20 mouse cellular contexts compared by ENCODE assay signal in genomic region chr3:116209214-116209613, GRCm38 (mm10). TPM values are rescaled to one million over a fixed set of nuclear protein-coding genes. Genes with fewer than 3 reads are reported as not detected.
A peak's percentile ranks its signal among the peaks of the same experiment; 100 is the strongest.
DNase-seq lines count a peak whose midpoint lies in the region; ATAC-seq and TF ChIP-seq lines count a peak whose summit lies in the region.
"Had no signal": no experiment of that assay in that cellular context is flagged by ENCODE, and none has a peak within 500 bp of the region (broad histone marks: within the 10 kb centered on the region; RNA-seq: fewer than 3 reads in every experiment).

No protein-coding gene starts in this region.

- H3K4me2 ChIP-seq in hindbrain, postnatal 0 days (ENCODE audit: low read depth, low read length) = no peak overlapping the region
- H3K4me2 ChIP-seq: forebrain, embryonic 15.5 days; heart, embryonic 13.5 days; neural tube, embryonic 13.5 days had no signal

- no peak for ATAC-seq in hindbrain, postnatal 0 days
- ATAC-seq: forebrain, embryonic 15.5 days had no signal

- peak; percentile 55 for TF ChIP-seq CTCF in gastrocnemius, adult 2 months (IDR thresholded peaks at IDR 0.05)
- TF ChIP-seq CTCF in left cerebral cortex, adult 2 months (IDR thresholded peaks at IDR 0.05) = peak; percentile 42
- TF ChIP-seq CTCF in hindbrain, postnatal 0 days (IDR thresholded peaks at IDR 0.05; ENCODE audit: low read depth) = no peak

- H3K4me3 ChIP-seq in gastrocnemius, adult 2 months = no peak overlapping the region
- H3K4me3 ChIP-seq in left cerebral cortex, adult 2 months = no peak overlapping the region
- H3K4me3 ChIP-seq in hindbrain, postnatal 0 days (ENCODE audit: low read length) = no peak overlapping the region
- H3K4me3 ChIP-seq: forebrain, embryonic 15.5 days; heart, embryonic 13.5 days; hindbrain, embryonic 10.5 days; midbrain, embryonic 10.5 days; neural tube, embryonic 13.5 days had no signal

- H3K4me1 ChIP-seq in hindbrain, postnatal 0 days (ENCODE audit: insufficient read depth, low read length) = no peaks in the 10 kb centered on the region
- H3K4me1 ChIP-seq: forebrain, embryonic 15.5 days; hindbrain, embryonic 10.5 days; midbrain, embryonic 10.5 days had no signal

- H3K27me3 ChIP-seq in hindbrain, postnatal 0 days (ENCODE audit: insufficient read depth, low read length) = no peaks in the 10 kb centered on the region
- H3K27me3 ChIP-seq: forebrain, embryonic 15.5 days; heart, embryonic 13.5 days; neural tube, embryonic 13.5 days had no signal

- no peak overlapping the region for H3K27ac ChIP-seq in gastrocnemius, adult 2 months
- H3K27ac ChIP-seq in left cerebral cortex, adult 2 months = no peak overlapping the region
- H3K27ac ChIP-seq in hindbrain, postnatal 0 days = no peak overlapping the region
- H3K27ac ChIP-seq: forebrain, embryonic 15.5 days; heart, embryonic 13.5 days; hindbrain, embryonic 10.5 days; liver, embryonic 14.5 days; midbrain, embryonic 10.5 days; neural tube, embryonic 13.5 days had no signal

- H3K9ac ChIP-seq in hindbrain, postnatal 0 days (replicated peaks; ENCODE audit: low read length) = no peak overlapping the region
- H3K9ac ChIP-seq: forebrain, embryonic 15.5 days; heart, embryonic 13.5 days; liver, embryonic 14.5 days; neural tube, embryonic 13.5 days had no signal

- peak; percentile 26 for DNase-seq in gastrocnemius, adult 2 months
- DNase-seq in gastrocnemius, adult 8-10 months (ENCODE audit: low spot score in 2 of 2) = no peak
- DNase-seq in left cerebral cortex, adult 2 months (ENCODE audit: extremely low spot score in 1 of 2, low spot score in 2 of 2) = no peak
- DNase-seq in left cerebral cortex, adult 18-20 months (ENCODE audit: low spot score in 2 of 2) = no peak
- peak; percentile 16 for DNase-seq in A20 (ENCODE audit: low read depth, low spot score)
- DNase-seq in lung, postnatal 25 days (ENCODE audit: low spot score) = peak; percentile 21
- DNase-seq in hindbrain, postnatal 0 days (ENCODE audit: low spot score) = no peak
- no peak for DNase-seq in right cerebral cortex, postnatal 36 days (ENCODE audit: low spot score in 2 of 2)
- DNase-seq: adrenal gland, adult 8-10 months; cerebellum, adult 9-10 months; left cerebral cortex, postnatal 4 days; thymus, postnatal 14 days had no signal

- WGBS in hindbrain, postnatal 0 days = 84% methylated on average over 8 of the region's 8 CpGs

- intact Hi-C loops in gastrocnemius, adult 2 months (cut with DNase I) = no loop called here
- intact Hi-C loops in left cerebral cortex, adult 2 months (cut with DNase I) = no loop called here

- H3K36me3 ChIP-seq in hindbrain, postnatal 0 days (ENCODE audit: insufficient read depth, low read length) = no peaks in the 10 kb centered on the region
- H3K36me3 ChIP-seq: forebrain, embryonic 15.5 days; heart, embryonic 13.5 days; hindbrain, embryonic 10.5 days; midbrain, embryonic 10.5 days; neural tube, embryonic 13.5 days had no signal

- H3K9me3 ChIP-seq in hindbrain, postnatal 0 days (ENCODE audit: low read length) = no peaks in the 10 kb centered on the region
- H3K9me3 ChIP-seq: forebrain, embryonic 15.5 days; heart, embryonic 13.5 days; hindbrain, embryonic 10.5 days; midbrain, embryonic 10.5 days; neural tube, embryonic 13.5 days had no signal

RNA-seq across cellular contexts. Expression of gene Gpr88, which starts 44.1 kb away (rescaled TPM):
- not detected for total RNA-seq in gastrocnemius, adult 2 months (2021)
- total RNA-seq in gastrocnemius, adult 8-10 months (2022) = not detected
- 10 to 100 TPM; 63.5 to 94.5 TPM for total RNA-seq in left cerebral cortex, adult 2 months (2021)
- total RNA-seq in left cerebral cortex, adult 18-20 months (2021) = 100 to 1,000 TPM in 1 of 2 experiments, 10 to 100 TPM in 1; 81.1 to 117 TPM
- 11.4 and 22.9 TPM in 2 replicates for total RNA-seq in hindbrain, postnatal 0 days (2014; rRNA removed)
- 4.6 and 5.9 TPM in 2 replicates for polyA plus RNA-seq in hindbrain, postnatal 0 days (2015; fragmentation: Nextera tagmentation; extraction: Ambion mirVana)
- total RNA-seq: gastrocnemius, adult 18-20 months; monocyte, adult 5-6 weeks had no signal
- polyA plus RNA-seq: midbrain, embryonic 10.5 days had no signal

Comparison
In these comparisons a context has a peak if more than half of its experiments do, and no peak if none do; other contexts are left out.
1. DNase-seq: peak in gastrocnemius, adult 2 months (single experiment), A20 (single experiment) and lung, postnatal 25 days (single experiment); none in gastrocnemius, adult 8-10 months (0 of 2), left cerebral cortex, adult 2 months (0 of 2), left cerebral cortex, adult 18-20 months (0 of 2), hindbrain, postnatal 0 days (single experiment) and right cerebral cortex, postnatal 36 days (0 of 2).
2. RNA of gene Gpr88, which starts 44.1 kb away (total RNA-seq): 81.1 to 117 TPM in left cerebral cortex, adult 18-20 months, 63.5 to 94.5 TPM in left cerebral cortex, adult 2 months and 11.4 to 22.9 TPM in hindbrain, postnatal 0 days; not detected in gastrocnemius, adult 2 months and not detected in gastrocnemius, adult 8-10 months; every median in the first group is over 10 times any median in the second.